Mouse (Mus musculus) thymus, postnatal 14 days (tissue): ENCODE measurements around the gene Acads.
"Not testable (repeated sequence)": the region's sequence is repeated elsewhere in the genome, so short reads cannot be mapped to it uniquely, and the experiment has no call there.

Source experiments
- DNase-seq: peaks from one replicate; pipeline ENCODE4 v3.0.0; 2021

Gene Acads

GRCm38 (mm10) chr5:115118961-115119570, at the start of gene Acads:
Acads (minus strand) TSS chr5:115119346.
- peak; percentile 94 for DNase-seq

- DNase-seq = peak; percentile 86
These were observed 48.2 kb upstream of the Acads start for GRCm38 (mm10) chr5:115167396-115167795.

GRCm38 (mm10) chr5:115166815-115167194, 47.7 kb upstream of the Acads start:
- no peak for DNase-seq

GRCm38 (mm10) chr5:115165895-115166814, 47.0 kb upstream of the Acads start:
- DNase-seq = peak; percentile 32

GRCm38 (mm10) chr5:115165351-115165750, 46.2 kb upstream of the Acads start:
- DNase-seq = peak; percentile 39

GRCm38 (mm10) chr5:115164446-115164845, 45.3 kb upstream of the Acads start:
- DNase-seq = not testable (repeated sequence)

- peak; percentile 80 for DNase-seq
These were observed 44.4 kb upstream of the Acads start for GRCm38 (mm10) chr5:115163563-115163962.

- DNase-seq = not testable (repeated sequence)
These were observed 42.8 kb upstream of the Acads start for GRCm38 (mm10) chr5:115161940-115162279.

- DNase-seq = peak; percentile 44
These were observed 42.2 kb upstream of the Acads start for GRCm38 (mm10) chr5:115161064-115161939.

GRCm38 (mm10) chr5:115160655-115161054, 41.5 kb upstream of the Acads start:
- DNase-seq = no peak

GRCm38 (mm10) chr5:115159165-115159564, 40.0 kb upstream of the Acads start:
- DNase-seq = no peak

- DNase-seq = peak; percentile 99
These were observed 39.2 kb upstream of the Acads start, which contains the start of gene Mlec for GRCm38 (mm10) chr5:115158040-115158983. Mlec (minus strand) TSS chr5:115158179.

- DNase-seq = peak; percentile 51
These were observed 37.9 kb upstream of the Acads start for GRCm38 (mm10) chr5:115156933-115157589.

GRCm38 (mm10) chr5:115156401-115156800, 37.3 kb upstream of the Acads start:
- peak; percentile 44 for DNase-seq

- peak; percentile 46 for DNase-seq
These were observed 36.7 kb upstream of the Acads start for GRCm38 (mm10) chr5:115155831-115156230.

GRCm38 (mm10) chr5:115155156-115155631, 36.0 kb upstream of the Acads start:
- DNase-seq = no peak

GRCm38 (mm10) chr5:115152132-115152956, 33.2 kb upstream of the Acads start:
- DNase-seq = no peak

GRCm38 (mm10) chr5:115151457-115151856, 32.3 kb upstream of the Acads start:
- no peak for DNase-seq

GRCm38 (mm10) chr5:115150991-115151390, 31.8 kb upstream of the Acads start:
- no peak for DNase-seq
